Mouse (Mus musculus): ENCODE measurements around the gene Sec14l2.

DNA sequence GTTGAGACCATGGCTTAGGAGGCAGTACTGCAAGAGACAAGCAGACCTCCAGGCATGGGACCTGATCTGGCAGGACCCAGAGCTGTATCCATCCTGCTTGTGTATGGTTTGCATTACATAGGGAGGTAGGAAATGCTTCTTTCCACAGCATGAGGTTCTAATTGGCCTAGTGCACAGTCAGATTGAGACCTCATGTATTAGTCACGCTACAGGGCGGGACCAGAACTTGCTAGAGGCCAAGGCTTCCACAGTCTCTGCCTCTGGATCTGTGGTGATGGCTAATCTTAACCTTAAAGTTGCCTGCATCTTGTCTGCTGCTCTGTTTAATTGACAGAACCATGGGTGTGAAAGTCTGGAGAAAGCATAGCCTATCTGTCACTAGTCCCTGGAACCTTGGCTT is 41.5 kb upstream of the Sec14l2 start:
- TF ChIP-seq POLR2A (IDR thresholded peaks at IDR 0.05; ENCODE audit: borderline replicate concordance, control insufficient read depth, low read depth, low read length) (no peak), CTCF (IDR thresholded peaks at IDR 0.05; ENCODE audit: control insufficient read depth, insufficient read depth, low read length) (no peak)
